Mouse (Mus musculus): Measurements from ENCODE around the gene Snx21.

The Snx21 gene

DNA sequence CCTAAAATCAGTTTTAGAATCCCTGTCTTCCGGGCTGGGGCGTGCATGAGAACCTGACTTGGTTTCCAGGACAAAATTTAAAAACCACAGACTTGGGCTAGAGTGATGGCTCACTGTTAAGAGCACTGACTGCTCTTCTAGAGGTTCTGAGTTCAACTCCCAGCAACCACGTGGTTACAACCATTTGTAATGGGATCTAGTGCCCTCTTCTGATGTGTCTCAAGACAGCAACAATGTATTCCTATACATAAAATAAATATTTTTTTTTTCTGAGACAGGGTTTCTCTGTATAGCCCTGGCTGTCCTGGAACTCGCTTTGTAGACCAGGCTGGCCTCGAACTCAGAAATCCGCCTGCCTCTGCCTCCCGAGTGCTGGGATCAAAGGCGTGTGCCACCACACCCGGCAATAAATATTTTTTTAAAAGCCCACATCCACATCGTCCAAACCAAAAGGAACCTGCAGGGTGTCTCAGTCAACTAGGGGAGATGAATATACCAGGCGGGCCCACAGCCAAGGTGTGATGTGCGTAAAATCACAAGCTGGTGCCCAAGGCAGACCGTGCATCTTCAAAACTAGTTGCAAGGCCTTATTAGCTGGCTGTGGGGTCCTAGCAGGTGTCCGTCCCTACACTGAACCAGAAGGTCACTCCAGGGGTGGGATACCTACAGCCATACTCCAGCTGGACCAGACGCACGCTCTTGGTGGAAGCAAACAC, 46.6 kb downstream of the Snx21 start:
- DNase-seq = peak in 1 of 2 experiments; percentile 63

GRCm38 (mm10) chr2:164832748-164833301, 47.2 kb downstream of the Snx21 start, which contains the start of gene Ctsa:
TSS of gene Ctsa (plus strand) at chr2:164832873.
- DNase-seq = peak; percentile 82 to 84

DNA sequence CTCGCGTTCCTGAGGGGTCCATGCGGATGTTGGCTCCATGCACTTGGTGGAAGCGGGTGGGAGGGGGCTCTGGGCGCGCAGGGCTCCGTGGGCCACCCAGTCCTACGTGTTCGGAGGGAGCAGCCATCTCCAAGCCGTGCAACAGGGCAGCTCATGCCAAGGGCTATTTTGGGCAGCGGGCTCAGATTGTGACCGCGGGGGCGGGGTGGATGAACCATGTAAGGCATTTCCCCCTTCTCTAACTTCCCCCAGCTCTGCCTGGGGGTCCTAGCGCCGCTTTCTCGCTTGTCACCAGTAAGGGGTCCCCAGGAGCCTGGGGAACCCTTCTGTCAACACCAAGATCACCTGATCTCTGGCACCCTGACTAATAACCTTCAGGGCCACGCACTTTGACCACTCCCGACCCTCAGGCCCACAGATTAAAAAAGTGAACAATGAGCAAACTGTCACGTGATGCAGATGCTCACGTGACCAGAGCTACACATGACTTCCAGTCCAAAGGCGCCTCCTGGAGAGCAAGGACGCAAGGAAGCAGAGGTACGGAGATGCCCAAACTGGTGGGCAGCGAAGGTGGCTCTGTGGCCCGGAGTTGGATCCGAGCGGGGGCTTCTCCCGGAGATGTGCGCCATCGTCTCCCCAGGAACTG, 47.8 kb downstream of the Snx21 start, which contains the start of gene Neurl2:
Neurl2 (minus strand) TSS at position 143 of the 646 bp plus-strand sequence.
- DNase-seq = peak; percentile 93 to 94

DNA sequence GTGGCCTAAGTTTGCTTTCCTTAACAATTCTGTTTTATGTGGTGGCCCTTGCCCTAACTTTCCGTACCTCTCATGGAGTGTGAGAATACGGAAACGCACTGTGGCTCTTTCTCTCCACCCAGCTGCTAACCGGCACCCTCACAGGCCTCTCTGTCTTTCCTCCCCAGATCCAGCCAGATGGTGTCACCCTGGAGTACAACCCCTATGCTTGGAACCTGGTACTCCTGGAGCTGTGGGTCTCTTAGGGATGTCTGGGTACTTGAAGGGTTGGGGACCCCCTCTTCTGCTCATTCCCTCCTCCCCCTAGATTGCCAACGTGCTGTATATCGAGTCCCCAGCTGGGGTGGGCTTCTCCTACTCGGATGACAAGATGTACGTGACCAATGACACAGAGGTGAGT, 48.9 kb downstream of the Snx21 start:
- peak in 1 of 2 experiments; percentile 38 for DNase-seq

DNA sequence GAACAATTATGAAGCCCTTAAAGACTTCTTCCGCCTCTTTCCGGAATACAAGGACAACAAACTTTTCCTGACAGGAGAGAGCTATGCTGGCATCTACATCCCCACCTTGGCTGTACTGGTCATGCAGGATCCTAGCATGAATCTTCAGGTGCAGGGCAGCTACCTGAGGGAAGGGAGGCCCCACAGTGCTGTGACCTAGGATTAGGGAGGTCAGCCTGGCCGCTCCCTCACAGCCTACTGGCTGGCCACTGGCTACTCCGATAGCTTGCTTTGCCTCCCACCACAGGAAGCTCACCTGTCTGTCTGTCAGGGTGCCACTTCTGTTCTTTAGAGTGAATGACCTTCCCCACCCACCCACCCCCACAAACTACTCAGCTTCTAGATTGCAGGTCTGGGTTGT, 49.5 kb downstream of the Snx21 start:
- no peak for DNase-seq
